Mouse (Mus musculus): ENCODE measurements around the gene Gm20532. TPM values are rescaled to one million over a fixed set of nuclear protein-coding genes. Genes with fewer than 3 reads are reported as not detected.
A peak's percentile ranks its signal among the peaks of the same experiment; 100 is the strongest.
"Not testable (repeated sequence)": the region's sequence is repeated elsewhere in the genome, so short reads cannot be mapped to it uniquely, and the experiment has no call there.

The Gm20532 gene
- polyA plus RNA-seq, 1 experiment from 2014 or later: not detected

- Histone ChIP-seq H3K27me3 (no peaks in the 10 kb centered on the region), H3K4me3 (no peak overlapping the region), H3K27ac (no peak overlapping the region), H3K9me3 (replicated peaks) (no peaks in the 10 kb centered on the region), H3K4me2 (no peak overlapping the region), H3K9ac (no peak overlapping the region), H3K4me1 (peaks cover 18% of the 10 kb centered on the region), H3K36me3 (ENCODE audit: poor library complexity, severe bottlenecking) (peaks cover 26% of the 10 kb centered on the region)
- ATAC-seq: no peak
- WGBS: 81% methylated on average over 7 of the region's 7 CpGs
Observed at GRCm38 (mm10) chr2:26641006-26641647, 54.7 kb downstream of the Gm20532 start.

GRCm38 (mm10) chr2:26643942-26644341 lies 57.5 kb downstream of the Gm20532 start:
- no peak overlapping the region for H3K9ac ChIP-seq
- H3K4me1 ChIP-seq: peaks cover 4% of the 10 kb centered on the region
- H3K27me3 ChIP-seq: no peaks in the 10 kb centered on the region
- no peak for ATAC-seq
- WGBS: 67% methylated on average over 2 of the region's 2 CpGs
- H3K4me3 ChIP-seq: no peak overlapping the region
- H3K36me3 ChIP-seq (ENCODE audit: poor library complexity, severe bottlenecking): no peaks in the 10 kb centered on the region
- H3K9me3 ChIP-seq (replicated peaks): no peaks in the 10 kb centered on the region
- no peak overlapping the region for H3K4me2 ChIP-seq
- no peak overlapping the region for H3K27ac ChIP-seq

GRCm38 (mm10) chr2:26646643-26647293 lies 60.3 kb downstream of the Gm20532 start:
- no peak overlapping the region for H3K9ac ChIP-seq
- no peak overlapping the region for H3K4me3 ChIP-seq
- no peak overlapping the region for H3K27ac ChIP-seq
- H3K4me1 ChIP-seq: no peaks in the 10 kb centered on the region
- H3K27me3 ChIP-seq: no peaks in the 10 kb centered on the region
- no peaks in the 10 kb centered on the region for H3K36me3 ChIP-seq (ENCODE audit: poor library complexity, severe bottlenecking)
- 27% methylated on average over 3 of the region's 3 CpGs for WGBS
- no peaks in the 10 kb centered on the region for H3K9me3 ChIP-seq (replicated peaks)
- H3K4me2 ChIP-seq: no peak overlapping the region
- peak; percentile 97 for ATAC-seq

GRCm38 (mm10) chr2:26654687-26655086 lies 68.2 kb downstream of the Gm20532 start:
- no peak for ATAC-seq
- Histone ChIP-seq H3K4me2 (no peak overlapping the region), H3K4me3 (no peak overlapping the region), H3K27ac (no peak overlapping the region), H3K4me1 (no peaks in the 10 kb centered on the region), H3K9ac (no peak overlapping the region), H3K27me3 (no peaks in the 10 kb centered on the region), H3K36me3 (ENCODE audit: poor library complexity, severe bottlenecking) (no peaks in the 10 kb centered on the region), H3K9me3 (replicated peaks) (no peaks in the 10 kb centered on the region)
- 60% methylated on average over 1 of the region's 1 CpGs for WGBS

GRCm38 (mm10) chr2:26657426-26657825 lies 71.0 kb downstream of the Gm20532 start:
- ATAC-seq: no peak
- H3K36me3 ChIP-seq (ENCODE audit: poor library complexity, severe bottlenecking): no peaks in the 10 kb centered on the region
- H3K4me1 ChIP-seq: no peaks in the 10 kb centered on the region
- H3K27ac ChIP-seq: no peak overlapping the region
- H3K9me3 ChIP-seq (replicated peaks): no peaks in the 10 kb centered on the region
- H3K4me3 ChIP-seq: no peak overlapping the region
- no peak overlapping the region for H3K9ac ChIP-seq
- WGBS: 86% methylated on average over 2 of the region's 2 CpGs
- H3K4me2 ChIP-seq: no peak overlapping the region
- 0 out of 2 replicates have a peak, but pooled peaks cover 6% of the 10 kb centered on the region for H3K27me3 ChIP-seq

GRCm38 (mm10) chr2:26661143-26661752 lies 74.8 kb downstream of the Gm20532 start:
- peak; percentile 58 for ATAC-seq
- Histone ChIP-seq H3K4me2 (peak overlapping the region; percentile 60), H3K4me3 (peak overlapping the region; percentile 28), H3K36me3 (ENCODE audit: poor library complexity, severe bottlenecking) (no peaks in the 10 kb centered on the region), H3K9ac (peak overlapping the region; percentile 30; the same call in 1 of the 2 replicates), H3K9me3 (replicated peaks) (no peaks in the 10 kb centered on the region), H3K27ac (no peak overlapping the region), H3K27me3 (0 out of 2 replicates have a peak, but pooled peaks cover 6% of the 10 kb centered on the region), H3K4me1 (no peaks in the 10 kb centered on the region)
- under 1% methylated on average over 13 of the region's 20 CpGs for WGBS

- peak overlapping the region; percentile 60 for H3K4me2 ChIP-seq
- WGBS: 48% methylated on average over 29 of the region's 29 CpGs
- no peak overlapping the region for H3K27ac ChIP-seq
- H3K36me3 ChIP-seq (ENCODE audit: poor library complexity, severe bottlenecking): no peaks in the 10 kb centered on the region
- no peaks in the 10 kb centered on the region for H3K9me3 ChIP-seq (replicated peaks)
- H3K9ac ChIP-seq: no peak overlapping the region
- no peak for ATAC-seq
- H3K27me3 ChIP-seq: 0 out of 2 replicates have a peak, but pooled peaks cover 6% of the 10 kb centered on the region
- H3K4me1 ChIP-seq: no peaks in the 10 kb centered on the region
- peak overlapping the region; percentile 28 for H3K4me3 ChIP-seq
Observed at GRCm38 (mm10) chr2:26661768-26662508, 75.5 kb downstream of the Gm20532 start.

- H3K27ac ChIP-seq: no peak overlapping the region
- H3K27me3 ChIP-seq: 0 out of 2 replicates have a peak, but pooled peaks cover 6% of the 10 kb centered on the region
- no peaks in the 10 kb centered on the region for H3K36me3 ChIP-seq (ENCODE audit: poor library complexity, severe bottlenecking)
- ATAC-seq: no peak
- WGBS: 84% methylated on average over 13 of the region's 13 CpGs
- H3K4me1 ChIP-seq: no peaks in the 10 kb centered on the region
- no peak overlapping the region for H3K4me3 ChIP-seq
- H3K9ac ChIP-seq: no peak overlapping the region
- H3K4me2 ChIP-seq: no peak overlapping the region
- no peaks in the 10 kb centered on the region for H3K9me3 ChIP-seq (replicated peaks)
Observed at GRCm38 (mm10) chr2:26662509-26662882, 76.1 kb downstream of the Gm20532 start.

GRCm38 (mm10) chr2:26663112-26663511 lies 76.7 kb downstream of the Gm20532 start:
- Histone ChIP-seq H3K27ac (no peak overlapping the region), H3K9me3 (replicated peaks) (no peaks in the 10 kb centered on the region), H3K9ac (no peak overlapping the region), H3K4me3 (no peak overlapping the region), H3K4me2 (no peak overlapping the region), H3K36me3 (ENCODE audit: poor library complexity, severe bottlenecking) (no peaks in the 10 kb centered on the region), H3K4me1 (no peaks in the 10 kb centered on the region), H3K27me3 (0 out of 2 replicates have a peak, but pooled peaks cover 6% of the 10 kb centered on the region)
- no peak for ATAC-seq
- WGBS: 84% methylated on average over 10 of the region's 10 CpGs

GRCm38 (mm10) chr2:26663551-26663950 lies 77.1 kb downstream of the Gm20532 start:
- H3K4me3 ChIP-seq; H3K9me3 ChIP-seq (replicated peaks); H3K4me2 ChIP-seq; ATAC-seq; H3K27me3 ChIP-seq; H3K4me1 ChIP-seq; H3K36me3 ChIP-seq (ENCODE audit: poor library complexity, severe bottlenecking); H3K9ac ChIP-seq; H3K27ac ChIP-seq: not testable (repeated sequence)
- 78% methylated on average over 1 of the region's 1 CpGs for WGBS

- no peaks in the 10 kb centered on the region for H3K9me3 ChIP-seq (replicated peaks)
- H3K4me2 ChIP-seq: no peak overlapping the region
- no peak for ATAC-seq
- H3K9ac ChIP-seq: no peak overlapping the region
- H3K27me3 ChIP-seq: no peaks in the 10 kb centered on the region
- no peaks in the 10 kb centered on the region for H3K4me1 ChIP-seq
- H3K4me3 ChIP-seq: no peak overlapping the region
- no peaks in the 10 kb centered on the region for H3K36me3 ChIP-seq (ENCODE audit: poor library complexity, severe bottlenecking)
- H3K27ac ChIP-seq: no peak overlapping the region
Observed at GRCm38 (mm10) chr2:26668746-26669145, 82.3 kb downstream of the Gm20532 start.

GRCm38 (mm10) chr2:26671182-26671581 lies 84.7 kb downstream of the Gm20532 start, which contains the start of gene Lcn4:
Lcn4 (minus strand) TSS chr2:26671282.
- ATAC-seq: no peak

More at GRCm38 (mm10) chr2:26671182-26671581, 84.7 kb downstream of the Gm20532 start, which contains the start of gene Lcn4:
- Histone ChIP-seq H3K27me3 (no peaks in the 10 kb centered on the region), H3K4me1 (no peaks in the 10 kb centered on the region), H3K4me3 (no peak within 1 kb of the TSS), H3K4me2 (no peak within 1 kb of the TSS), H3K9ac (no peak within 1 kb of the TSS), H3K9me3 (replicated peaks) (no peaks in the 10 kb centered on the region), H3K36me3 (ENCODE audit: poor library complexity, severe bottlenecking) (no peaks in the 10 kb centered on the region), H3K27ac (no peak within 1 kb of the TSS)
- 95% methylated on average over 3 of the region's 3 CpGs for WGBS

Data from forebrain, embryonic 13.5 days (tissue).